ENCODE assay signal across 15 mouse cellular contexts in genomic region chr13:110145545-110145944, GRCm38 (mm10).
DNase-seq lines count a peak whose midpoint lies in the region; ATAC-seq and TF ChIP-seq lines count a peak whose summit lies in the region.
"Had no signal": no experiment of that assay in that cellular context is flagged by ENCODE, and none has a peak within 500 bp of the region (broad histone marks: within the 10 kb centered on the region; RNA-seq: fewer than 3 reads in every experiment).

No protein-coding gene starts in this region.

- no peak for TF ChIP-seq CTCF in forebrain, postnatal 0 days (IDR thresholded peaks at IDR 0.05; ENCODE audit: low read depth)

- no peak for DNase-seq in cerebellum, adult 11-12 months
- DNase-seq in forebrain, postnatal 0 days: no peak
- DNase-seq in B cell, adult 2 months: no peak
- DNase-seq: gastrocnemius, postnatal 25 days; heart, postnatal 14 days; lung, postnatal 4 days; thymus, postnatal 4 days had no signal

- WGBS in forebrain, postnatal 0 days: 41% methylated on average over 3 of the region's 3 CpGs
- 59% methylated on average over 3 of the region's 3 CpGs for WGBS in forebrain, embryonic 12.5 days
- WGBS in hindbrain, embryonic 16.5 days: 46% methylated on average over 3 of the region's 3 CpGs
- WGBS in midbrain, embryonic 16.5 days: 35% methylated on average over 3 of the region's 3 CpGs
- WGBS in heart, embryonic 11.5 days (ENCODE audit: insufficient replicate concordance): 57% methylated on average over 3 of the region's 3 CpGs

- peak; percentile 27; the same call in 1 of the 2 replicates for ATAC-seq in cerebellum, adult (ENCODE audit: insufficient number of reproducible peaks, low FRiP score, low TSS enrichment)
- ATAC-seq in forebrain, postnatal 0 days: peak; percentile 16; the same call in 1 of the 2 replicates
- ATAC-seq in forebrain, embryonic 12.5 days (ENCODE audit: low FRiP score): no peak
- ATAC-seq in hindbrain, embryonic 16.5 days: no peak
- peak; percentile 51; the same call in 1 of the 2 replicates for ATAC-seq in midbrain, embryonic 16.5 days
- ATAC-seq in heart, embryonic 11.5 days (replicated peaks; ENCODE audit: insufficient number of reproducible peaks, low FRiP score, low TSS enrichment): no peak
- ATAC-seq: intestine, embryonic 16.5 days; liver, embryonic 12.5 days had no signal

- H3K27me3 ChIP-seq in forebrain, postnatal 0 days (ENCODE audit: insufficient read depth, low read length): no peaks in the 10 kb centered on the region
- no peaks in the 10 kb centered on the region for H3K27me3 ChIP-seq in forebrain, embryonic 12.5 days
- no peaks in the 10 kb centered on the region for H3K27me3 ChIP-seq in hindbrain, embryonic 16.5 days (replicated peaks; ENCODE audit: control insufficient read depth, insufficient read depth, low read length)
- no peaks in the 10 kb centered on the region for H3K27me3 ChIP-seq in midbrain, embryonic 16.5 days (ENCODE audit: control insufficient read depth, insufficient read depth, low read depth, low read length)
- no peaks in the 10 kb centered on the region for H3K27me3 ChIP-seq in heart, embryonic 11.5 days (ENCODE audit: control insufficient read depth, insufficient read depth, low read length)
- H3K27me3 ChIP-seq: liver, embryonic 12.5 days had no signal

- H3K9me3 ChIP-seq in forebrain, postnatal 0 days (ENCODE audit: low read length): no peaks in the 10 kb centered on the region
- H3K9me3 ChIP-seq in forebrain, embryonic 12.5 days: no peaks in the 10 kb centered on the region
- no peaks in the 10 kb centered on the region for H3K9me3 ChIP-seq in hindbrain, embryonic 16.5 days (ENCODE audit: control insufficient read depth, low read length)
- H3K9me3 ChIP-seq in midbrain, embryonic 16.5 days (replicated peaks; ENCODE audit: control insufficient read depth, low read length, poor library complexity, severe bottlenecking): no peaks in the 10 kb centered on the region; the same call in 1 of the 2 replicates
- H3K9me3 ChIP-seq in heart, embryonic 11.5 days (replicated peaks; ENCODE audit: control insufficient read depth, low read length): no peaks in the 10 kb centered on the region
- H3K9me3 ChIP-seq: liver, embryonic 12.5 days had no signal

- no peaks in the 10 kb centered on the region for H3K4me1 ChIP-seq in forebrain, postnatal 0 days (ENCODE audit: insufficient read depth)
- H3K4me1 ChIP-seq in forebrain, embryonic 12.5 days: peaks cover 11% of the 10 kb centered on the region
- peaks cover 13% of the 10 kb centered on the region; the same call in 1 of the 2 replicates for H3K4me1 ChIP-seq in hindbrain, embryonic 16.5 days (ENCODE audit: control insufficient read depth, insufficient read depth, low read depth, low read length)
- H3K4me1 ChIP-seq in midbrain, embryonic 16.5 days (ENCODE audit: control insufficient read depth, insufficient read depth, low read length): peaks cover 22% of the 10 kb centered on the region
- no peaks in the 10 kb centered on the region for H3K4me1 ChIP-seq in heart, embryonic 11.5 days (ENCODE audit: control insufficient read depth, insufficient read depth, low read length)
- H3K4me1 ChIP-seq: liver, embryonic 12.5 days had no signal

- peak overlapping the region; percentile 48 for H3K27ac ChIP-seq in forebrain, postnatal 0 days (ENCODE audit: low read depth, low read length)
- no peak overlapping the region for H3K27ac ChIP-seq in forebrain, embryonic 12.5 days
- peak overlapping the region; percentile 21 for H3K27ac ChIP-seq in hindbrain, embryonic 16.5 days (ENCODE audit: low read depth, low read length)
- peak overlapping the region; percentile 80 for H3K27ac ChIP-seq in midbrain, embryonic 16.5 days (ENCODE audit: low read length)
- H3K27ac ChIP-seq in heart, embryonic 11.5 days (ENCODE audit: low read depth, low read length): no peak overlapping the region
- H3K27ac ChIP-seq: liver, embryonic 12.5 days had no signal

- H3K4me2 ChIP-seq in forebrain, postnatal 0 days (ENCODE audit: low read depth): no peak overlapping the region
- no peak overlapping the region for H3K4me2 ChIP-seq in forebrain, embryonic 12.5 days
- no peak overlapping the region for H3K4me2 ChIP-seq in hindbrain, embryonic 16.5 days (ENCODE audit: low read length)
- H3K4me2 ChIP-seq in midbrain, embryonic 16.5 days (ENCODE audit: low read length): no peak overlapping the region
- H3K4me2 ChIP-seq in heart, embryonic 11.5 days: no peak overlapping the region
- H3K4me2 ChIP-seq: liver, embryonic 12.5 days; lung, embryonic 14.5 days had no signal

- no peak overlapping the region for H3K9ac ChIP-seq in forebrain, postnatal 0 days
- H3K9ac ChIP-seq in forebrain, embryonic 12.5 days: no peak overlapping the region
- no peak overlapping the region for H3K9ac ChIP-seq in hindbrain, embryonic 16.5 days (ENCODE audit: low read depth, low read length)
- H3K9ac ChIP-seq in midbrain, embryonic 16.5 days (ENCODE audit: low read depth, low read length): no peak overlapping the region
- H3K9ac ChIP-seq in heart, embryonic 11.5 days (ENCODE audit: low read depth, low read length): no peak overlapping the region
- H3K9ac ChIP-seq: liver, embryonic 12.5 days; lung, embryonic 14.5 days had no signal

- no peak overlapping the region for H3K4me3 ChIP-seq in forebrain, postnatal 0 days (ENCODE audit: low read depth, low read length)
- H3K4me3 ChIP-seq in forebrain, embryonic 12.5 days (replicated peaks): no peak overlapping the region
- H3K4me3 ChIP-seq in hindbrain, embryonic 16.5 days (ENCODE audit: low read length): no peak overlapping the region
- H3K4me3 ChIP-seq in midbrain, embryonic 16.5 days (ENCODE audit: low read depth, low read length): no peak overlapping the region
- no peak overlapping the region for H3K4me3 ChIP-seq in heart, embryonic 11.5 days (ENCODE audit: low read depth, low read length)
- H3K4me3 ChIP-seq: liver, embryonic 12.5 days had no signal

- no peaks in the 10 kb centered on the region for H3K36me3 ChIP-seq in forebrain, postnatal 0 days (ENCODE audit: insufficient read depth)
- H3K36me3 ChIP-seq in forebrain, embryonic 12.5 days (replicated peaks): no peaks in the 10 kb centered on the region
- no peaks in the 10 kb centered on the region for H3K36me3 ChIP-seq in hindbrain, embryonic 16.5 days (ENCODE audit: control insufficient read depth, insufficient read depth, low read length)
- no peaks in the 10 kb centered on the region for H3K36me3 ChIP-seq in midbrain, embryonic 16.5 days (ENCODE audit: control insufficient read depth, insufficient read depth, low read length)
- H3K36me3 ChIP-seq in heart, embryonic 11.5 days (ENCODE audit: control insufficient read depth, insufficient read depth, low read length): no peaks in the 10 kb centered on the region
- H3K36me3 ChIP-seq: liver, embryonic 12.5 days had no signal

Comparison
In these comparisons a context has a peak if more than half of its experiments do, and no peak if none do; other contexts are left out.
1. ATAC-seq: peak in cerebellum, adult (single experiment), forebrain, postnatal 0 days (single experiment) and midbrain, embryonic 16.5 days (single experiment); none in forebrain, embryonic 12.5 days (single experiment), hindbrain, embryonic 16.5 days (single experiment) and heart, embryonic 11.5 days (single experiment).
2. H3K27ac ChIP-seq: peak in forebrain, postnatal 0 days (single experiment), hindbrain, embryonic 16.5 days (single experiment) and midbrain, embryonic 16.5 days (single experiment); none in forebrain, embryonic 12.5 days (single experiment) and heart, embryonic 11.5 days (single experiment).